Mouse (Mus musculus): Measurements from ENCODE around the gene Rasd1.

DNA sequence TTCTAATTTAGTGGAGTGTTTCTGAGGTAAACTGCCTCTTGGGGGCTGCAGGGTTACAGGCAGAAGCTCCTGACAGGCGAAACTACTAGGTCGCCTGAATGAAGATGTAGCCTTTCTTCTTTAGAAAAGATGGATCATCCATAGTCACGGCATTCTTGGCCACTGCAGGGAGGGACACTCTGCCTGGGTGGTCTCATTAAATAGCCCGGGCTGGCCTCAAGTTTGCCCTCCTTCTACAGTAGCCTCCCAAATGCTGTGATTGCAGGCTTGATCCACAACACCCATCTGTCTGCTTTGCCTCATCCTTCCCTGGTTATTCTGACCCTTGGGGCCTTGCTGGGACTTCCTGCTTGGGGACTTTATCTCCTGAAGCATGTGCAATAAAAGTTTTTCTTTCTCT, 34.7 kb downstream of the Rasd1 start:
- TF ChIP-seq CTCF (IDR thresholded peaks at IDR 0.05; ENCODE audit: extremely low read depth, insufficient read length, insufficient replicate concordance, low read depth, low read length) (no peak), POLR2A (IDR thresholded peaks at IDR 0.05; ENCODE audit: low read depth, low read length) (no peak)

All from small intestine, adult 2 months (tissue).